8 mouse cellular contexts compared by ENCODE assay signal in the genomic region with DNA sequence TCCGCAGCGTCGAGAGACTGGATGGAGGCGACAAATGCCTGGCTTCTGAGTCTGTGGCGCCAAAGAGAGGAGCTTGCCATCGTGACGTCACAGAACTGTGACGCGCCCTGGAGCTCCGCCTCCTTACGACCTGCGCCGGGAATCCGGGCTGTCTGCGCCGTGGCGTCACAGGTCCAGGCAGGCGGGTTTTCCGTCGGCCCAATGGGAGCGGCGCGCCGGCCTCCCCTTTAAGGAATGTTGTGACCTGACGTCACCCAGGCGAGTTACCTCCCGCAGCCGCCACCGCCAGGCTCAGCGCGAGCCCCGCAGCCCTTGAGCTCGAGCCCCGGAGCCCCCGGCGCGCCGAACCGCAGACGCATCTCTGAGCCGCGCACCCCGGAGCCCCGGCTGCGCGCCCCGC. TPM values are rescaled to one million over a fixed set of nuclear protein-coding genes. Genes with fewer than 3 reads are reported as not detected.
DNase-seq lines count a peak whose midpoint lies in the region; ATAC-seq and TF ChIP-seq lines count a peak whose summit lies in the region.

Map1lc3a (plus strand) TSS at position 103 of the 400 bp plus-strand sequence.

- peak within 1 kb of the TSS; percentile 43; the same call in 1 of the 2 replicates for H3K27ac ChIP-seq in bone marrow, adult 2 months (ENCODE audit: control insufficient read depth, insufficient read depth, low read depth, low read length, poor library complexity)
- peak within 1 kb of the TSS; percentile 94 for H3K27ac ChIP-seq in embryonic facial prominence, embryonic 15.5 days (replicated peaks)
- H3K27ac ChIP-seq in kidney, embryonic 14.5 days (ENCODE audit: low read depth, low read length) = peak within 1 kb of the TSS; percentile 80
- H3K27ac ChIP-seq in limb, embryonic 15.5 days = peak within 1 kb of the TSS; percentile 95

- peak; percentile 90 for ATAC-seq in embryonic facial prominence, embryonic 15.5 days (ENCODE audit: insufficient number of reproducible peaks, low FRiP score, low TSS enrichment, low read depth)
- ATAC-seq in kidney, embryonic 14.5 days (ENCODE audit: low FRiP score, low TSS enrichment) = peak; percentile 91
- ATAC-seq in limb, embryonic 15.5 days (ENCODE audit: insufficient number of reproducible peaks, low FRiP score, low TSS enrichment, low read depth) = peak; percentile 88

- 1% methylated on average over 47 of the region's 47 CpGs for WGBS in bone marrow, adult 2 months
- WGBS in embryonic facial prominence, embryonic 15.5 days = 1% methylated on average over 47 of the region's 47 CpGs
- WGBS in kidney, embryonic 14.5 days = under 1% methylated on average over 47 of the region's 47 CpGs
- WGBS in limb, embryonic 15.5 days = 1% methylated on average over 47 of the region's 47 CpGs

- TF ChIP-seq POLR2A in bone marrow, adult 2 months (IDR thresholded peaks at IDR 0.05; ENCODE audit: borderline replicate concordance, control insufficient read depth, low read depth, low read length) = no peak; the same call in 1 of the 2 replicates

- TF ChIP-seq CTCF in bone marrow, adult 2 months (IDR thresholded peaks at IDR 0.05; ENCODE audit: control insufficient read depth, insufficient read depth, low read length) = no peak

- no peaks in the 10 kb centered on the region for H3K4me1 ChIP-seq in bone marrow, adult 2 months (ENCODE audit: control insufficient read depth, insufficient read depth, low read length)
- H3K4me1 ChIP-seq in embryonic facial prominence, embryonic 15.5 days = peaks cover 15% of the 10 kb centered on the region
- H3K4me1 ChIP-seq in kidney, embryonic 14.5 days (ENCODE audit: control insufficient read depth, insufficient read depth, low read length) = 0 out of 2 replicates have a peak, but pooled peaks cover 6% of the 10 kb centered on the region
- peaks cover 17% of the 10 kb centered on the region for H3K4me1 ChIP-seq in limb, embryonic 15.5 days

- H3K4me3 ChIP-seq in bone marrow, adult 2 months (replicated peaks; ENCODE audit: control insufficient read depth, low read depth, low read length) = peak within 1 kb of the TSS; percentile 75
- peak within 1 kb of the TSS; percentile 98 for H3K4me3 ChIP-seq in embryonic facial prominence, embryonic 15.5 days (replicated peaks)
- H3K4me3 ChIP-seq in kidney, embryonic 14.5 days (ENCODE audit: low read length) = peak within 1 kb of the TSS; percentile 97
- peak within 1 kb of the TSS; percentile 98 for H3K4me3 ChIP-seq in limb, embryonic 15.5 days

- peaks cover 10% of the 10 kb centered on the region; the same call in 1 of the 2 replicates for H3K36me3 ChIP-seq in embryonic facial prominence, embryonic 15.5 days
- H3K36me3 ChIP-seq in kidney, embryonic 14.5 days (ENCODE audit: control insufficient read depth, insufficient read depth, low read length) = peaks cover 15% of the 10 kb centered on the region
- peaks cover 11% of the 10 kb centered on the region for H3K36me3 ChIP-seq in limb, embryonic 15.5 days

- peak; percentile 92 for DNase-seq in 3T3-L1 (ENCODE audit: low read depth, low spot score)
- DNase-seq in heart, adult 9 months (ENCODE audit: low spot score in 2 of 2) = peak; percentile 94 to 96
- peak; percentile 94 to 95 for DNase-seq in monocyte, adult 2 months (ENCODE audit: low read depth in 1 of 2, low spot score in 2 of 2)
- peak; percentile 90 for DNase-seq in spleen, postnatal 36 days (ENCODE audit: low spot score in 2 of 2)

- H3K27me3 ChIP-seq in embryonic facial prominence, embryonic 15.5 days = no peaks in the 10 kb centered on the region
- no peaks in the 10 kb centered on the region for H3K27me3 ChIP-seq in kidney, embryonic 14.5 days (ENCODE audit: control insufficient read depth, insufficient read depth, low read length)
- H3K27me3 ChIP-seq in limb, embryonic 15.5 days = no peaks in the 10 kb centered on the region

- H3K9me3 ChIP-seq in embryonic facial prominence, embryonic 15.5 days (replicated peaks) = no peaks in the 10 kb centered on the region
- no peaks in the 10 kb centered on the region for H3K9me3 ChIP-seq in kidney, embryonic 14.5 days (ENCODE audit: control insufficient read depth, low read length)
- H3K9me3 ChIP-seq in limb, embryonic 15.5 days = no peaks in the 10 kb centered on the region

- H3K4me2 ChIP-seq in embryonic facial prominence, embryonic 15.5 days (replicated peaks) = peak within 1 kb of the TSS; percentile 71
- peak within 1 kb of the TSS; percentile 74 for H3K4me2 ChIP-seq in kidney, embryonic 14.5 days (replicated peaks; ENCODE audit: low read depth, low read length)
- peak within 1 kb of the TSS; percentile 72 for H3K4me2 ChIP-seq in limb, embryonic 15.5 days

- peak within 1 kb of the TSS; percentile 95 for H3K9ac ChIP-seq in embryonic facial prominence, embryonic 15.5 days
- H3K9ac ChIP-seq in kidney, embryonic 14.5 days (ENCODE audit: low read depth, low read length) = peak within 1 kb of the TSS; percentile 92
- peak within 1 kb of the TSS; percentile 97 for H3K9ac ChIP-seq in limb, embryonic 15.5 days

RNA-seq across cellular contexts. Expression of gene Map1lc3a, which starts in this region (rescaled TPM):
- polyA plus RNA-seq in bone marrow, adult 2 months (2011; ENCODE audit: insufficient read depth, insufficient read length, low replicate concordance, missing spikeins) = 33.5 and 41.2 TPM in 2 replicates
- 270 and 276 TPM in 2 replicates for polyA plus RNA-seq in embryonic facial prominence, embryonic 15.5 days (2015; fragmentation: Nextera tagmentation; extraction: Ambion mirVana)
- polyA plus RNA-seq in kidney, embryonic 14.5 days (2014; fragmentation: Nextera tagmentation; extraction: Ambion mirVana) = 135 and 136 TPM in 2 replicates
- 205 and 220 TPM in 2 replicates for polyA plus RNA-seq in limb, embryonic 15.5 days (2015; fragmentation: Nextera tagmentation; extraction: Ambion mirVana)

Comparison
In these comparisons a context has a peak if more than half of its experiments do, and no peak if none do; other contexts are left out.
1. Peak in every context shown above with its lines: DNase-seq, ATAC-seq, H3K4me3 ChIP-seq and H3K27ac ChIP-seq.
2. H3K27ac ChIP-seq: peak in every context shown above with its lines; median percentile 95 in limb, embryonic 15.5 days; 94 in embryonic facial prominence, embryonic 15.5 days; 80 in kidney, embryonic 14.5 days; 43 in bone marrow, adult 2 months.